19 mouse cellular contexts compared by ENCODE assay signal in genomic region chr12:56288548-56288947, GRCm38 (mm10). TPM values are rescaled to one million over a fixed set of nuclear protein-coding genes. Genes with fewer than 3 reads are reported as not detected.
DNase-seq lines count a peak whose midpoint lies in the region; ATAC-seq and TF ChIP-seq lines count a peak whose summit lies in the region.
"Had no signal": no experiment of that assay in that cellular context is flagged by ENCODE, and none has a peak within 500 bp of the region (broad histone marks: within the 10 kb centered on the region; RNA-seq: fewer than 3 reads in every experiment).

No protein-coding gene starts in this region.

- H3K27me3 ChIP-seq in lung, embryonic 14.5 days (ENCODE audit: insufficient read depth, low read length): no peaks in the 10 kb centered on the region
- H3K27me3 ChIP-seq: embryonic facial prominence, embryonic 15.5 days; intestine, embryonic 15.5 days; kidney, embryonic 15.5 days; limb, embryonic 13.5 days had no signal

- H3K27ac ChIP-seq in lung, embryonic 14.5 days (ENCODE audit: low read depth): peak overlapping the region; percentile 73; the same call in 1 of the 2 replicates
- H3K27ac ChIP-seq: embryonic facial prominence, embryonic 15.5 days; heart, embryonic 10.5 days; hindbrain, embryonic 14.5 days; intestine, embryonic 15.5 days; kidney, embryonic 15.5 days; limb, embryonic 13.5 days; midbrain, embryonic 12.5 days had no signal

- H3K36me3 ChIP-seq in lung, embryonic 14.5 days (ENCODE audit: insufficient read depth): no peaks in the 10 kb centered on the region
- H3K36me3 ChIP-seq: embryonic facial prominence, embryonic 15.5 days; heart, embryonic 10.5 days; intestine, embryonic 15.5 days; kidney, embryonic 15.5 days; limb, embryonic 13.5 days; midbrain, embryonic 12.5 days had no signal

- TF ChIP-seq CTCF in lung, embryonic 14.5 days (IDR thresholded peaks at IDR 0.05; ENCODE audit: low read depth): no peak

- DNase-seq in 3T3-L1 (ENCODE audit: low read depth, low spot score): peak; percentile 70
- peak; percentile 86 for DNase-seq in 416B (ENCODE audit: low read depth)
- peak; percentile 68 for DNase-seq in lung, embryonic 14.5 days
- DNase-seq in lung, postnatal 4 days: peak; percentile 42 to 44
- DNase-seq in thymus, postnatal 36 days: no peak
- DNase-seq in layer of hippocampus, adult 8-10 months (ENCODE audit: low spot score in 2 of 2): no peak
- no peak for DNase-seq in layer of hippocampus, postnatal 25 days (ENCODE audit: extremely low spot score in 1 of 2, low spot score in 1 of 2)
- DNase-seq: cerebellum, adult 9-11 months; embryo, embryonic 11 days; gastrocnemius, postnatal 36 days; heart, postnatal 14 days; right cerebral cortex, postnatal 25 days had no signal

- no peak overlapping the region for H3K9ac ChIP-seq in lung, embryonic 14.5 days
- H3K9ac ChIP-seq: embryonic facial prominence, embryonic 15.5 days; hindbrain, embryonic 14.5 days; intestine, embryonic 15.5 days; kidney, embryonic 15.5 days; limb, embryonic 13.5 days; midbrain, embryonic 12.5 days had no signal

- peak; percentile 81 for ATAC-seq in lung, embryonic 14.5 days (ENCODE audit: insufficient read depth)
- ATAC-seq: intestine, embryonic 15.5 days had no signal

- no peak overlapping the region for H3K4me2 ChIP-seq in lung, embryonic 14.5 days
- H3K4me2 ChIP-seq: embryonic facial prominence, embryonic 15.5 days; hindbrain, embryonic 14.5 days; intestine, embryonic 15.5 days; kidney, embryonic 15.5 days; limb, embryonic 13.5 days; midbrain, embryonic 12.5 days had no signal

- no peaks in the 10 kb centered on the region for H3K9me3 ChIP-seq in lung, embryonic 14.5 days (ENCODE audit: low read depth, low read length)
- H3K9me3 ChIP-seq: embryonic facial prominence, embryonic 15.5 days; heart, embryonic 10.5 days; intestine, embryonic 15.5 days; kidney, embryonic 15.5 days; limb, embryonic 13.5 days; midbrain, embryonic 12.5 days had no signal

- no peaks in the 10 kb centered on the region for H3K4me1 ChIP-seq in lung, embryonic 14.5 days (ENCODE audit: insufficient read depth)
- H3K4me1 ChIP-seq: embryonic facial prominence, embryonic 15.5 days; heart, embryonic 10.5 days; intestine, embryonic 15.5 days; kidney, embryonic 15.5 days; limb, embryonic 13.5 days; midbrain, embryonic 12.5 days had no signal

- WGBS in lung, embryonic 14.5 days: 40% methylated on average over 3 of the region's 3 CpGs

- no peak overlapping the region for H3K4me3 ChIP-seq in lung, embryonic 14.5 days (ENCODE audit: low read depth, low read length)
- H3K4me3 ChIP-seq: embryonic facial prominence, embryonic 15.5 days; heart, embryonic 10.5 days; intestine, embryonic 15.5 days; kidney, embryonic 15.5 days; limb, embryonic 13.5 days; midbrain, embryonic 12.5 days had no signal

RNA-seq across cellular contexts. Expression of gene Mbip, which starts 57.1 kb away (rescaled TPM):
- polyA plus RNA-seq in lung, embryonic 14.5 days (2014; fragmentation: Nextera tagmentation; extraction: Ambion mirVana): 160 and 171 TPM in 2 replicates
- total RNA-seq in layer of hippocampus, adult 8-10 months (2022): 10 to 100 TPM; 21.8 to 32.3 (median 25.7) TPM
- total RNA-seq in layer of hippocampus, postnatal 25 days (2021): 10 to 100 TPM; 18.7 to 30.9 TPM

Comparison
In these comparisons a context has a peak if more than half of its experiments do, and no peak if none do; other contexts are left out.
1. DNase-seq: peak in 3T3-L1 (single experiment), 416B (single experiment), lung, embryonic 14.5 days (single experiment) and lung, postnatal 4 days (2 of 2); none in thymus, postnatal 36 days (0 of 2), layer of hippocampus, adult 8-10 months (0 of 2) and layer of hippocampus, postnatal 25 days (0 of 2).